In genomic region chr11:50720856-50721550, GRCm38 (mm10) we compare ENCODE assay signal across 10 mouse cellular contexts.
DNase-seq lines count a peak whose midpoint lies in the region; ATAC-seq and TF ChIP-seq lines count a peak whose summit lies in the region.
"Had no signal": no experiment of that assay in that cellular context is flagged by ENCODE, and none has a peak within 500 bp of the region (broad histone marks: within the 10 kb centered on the region; RNA-seq: fewer than 3 reads in every experiment).

No protein-coding gene starts in this region.

- no peak overlapping the region for H3K27ac ChIP-seq in heart, adult 2 months
- no peak overlapping the region for H3K27ac ChIP-seq in liver, postnatal 0 days (ENCODE audit: low read depth)
- H3K27ac ChIP-seq in intestine, postnatal 0 days (ENCODE audit: low read depth, low read length): no peak overlapping the region
- H3K27ac ChIP-seq: midbrain, embryonic 15.5 days had no signal

- intact Hi-C loops in heart, adult 2 months (cut with DNase I): no loop called here

- H3K4me2 ChIP-seq in liver, postnatal 0 days (ENCODE audit: low read depth, low read length): no peak overlapping the region
- H3K4me2 ChIP-seq in intestine, postnatal 0 days (replicated peaks; ENCODE audit: low read depth): no peak overlapping the region
- H3K4me2 ChIP-seq: midbrain, embryonic 15.5 days had no signal

- no peaks in the 10 kb centered on the region for H3K27me3 ChIP-seq in heart, adult 2 months (ENCODE audit: control insufficient read depth, insufficient read depth, low read length)
- no peaks in the 10 kb centered on the region for H3K27me3 ChIP-seq in liver, postnatal 0 days (ENCODE audit: insufficient read depth, low read length)
- H3K27me3 ChIP-seq in intestine, postnatal 0 days (replicated peaks; ENCODE audit: control insufficient read depth, insufficient read depth, low read length): no peaks in the 10 kb centered on the region
- H3K27me3 ChIP-seq: midbrain, embryonic 15.5 days had no signal

- no peak overlapping the region for H3K9ac ChIP-seq in heart, adult 2 months (ENCODE audit: low read depth, low read length)
- no peak overlapping the region for H3K9ac ChIP-seq in liver, postnatal 0 days (replicated peaks)
- no peak overlapping the region for H3K9ac ChIP-seq in intestine, postnatal 0 days (ENCODE audit: low read depth, low read length)
- H3K9ac ChIP-seq: midbrain, embryonic 15.5 days had no signal

- no peak overlapping the region for H3K4me3 ChIP-seq in heart, adult 2 months
- no peak overlapping the region for H3K4me3 ChIP-seq in liver, postnatal 0 days (ENCODE audit: low read depth, low read length)
- H3K4me3 ChIP-seq in intestine, postnatal 0 days (ENCODE audit: low read depth, low read length): no peak overlapping the region
- H3K4me3 ChIP-seq: midbrain, embryonic 15.5 days had no signal

- no peak for ATAC-seq in liver, postnatal 0 days
- peak; percentile 43; the same call in 1 of the 2 replicates for ATAC-seq in intestine, postnatal 0 days
- ATAC-seq: inflammation-experienced regulatory T-cells, adult 6 months; midbrain, embryonic 15.5 days had no signal

- no peak for TF ChIP-seq POLR2A in heart, adult 2 months (IDR thresholded peaks at IDR 0.05; ENCODE audit: insufficient read depth, low read depth, low read length)

- TF ChIP-seq CTCF in heart, adult 2 months (IDR thresholded peaks at IDR 0.05): peak; percentile 15; the same call in 1 of the 2 replicates
- TF ChIP-seq CTCF in liver, postnatal 0 days (IDR thresholded peaks at IDR 0.05; ENCODE audit: low read depth): 0 out of 2 replicates have a peak, but pooled peaks have one; percentile 12
- peak; percentile 53 for TF ChIP-seq CTCF in intestine, postnatal 0 days (IDR thresholded peaks at IDR 0.05; ENCODE audit: low read depth)

- no peaks in the 10 kb centered on the region for H3K79me2 ChIP-seq in heart, adult 2 months (replicated peaks; ENCODE audit: control insufficient read depth, insufficient read depth, low read length)

- peaks cover 1% of the 10 kb centered on the region; the same call in 1 of the 2 replicates for H3K4me1 ChIP-seq in heart, adult 2 months (ENCODE audit: control insufficient read depth, insufficient read depth, low read length)
- no peaks in the 10 kb centered on the region for H3K4me1 ChIP-seq in liver, postnatal 0 days (ENCODE audit: insufficient read depth)
- no peaks in the 10 kb centered on the region for H3K4me1 ChIP-seq in intestine, postnatal 0 days (replicated peaks; ENCODE audit: control insufficient read depth, insufficient read depth, low read length)
- H3K4me1 ChIP-seq: midbrain, embryonic 15.5 days had no signal

- no peaks in the 10 kb centered on the region for H3K36me3 ChIP-seq in heart, adult 2 months (ENCODE audit: control insufficient read depth, insufficient read depth, low read length)
- no peaks in the 10 kb centered on the region for H3K36me3 ChIP-seq in liver, postnatal 0 days (replicated peaks; ENCODE audit: insufficient read depth, low read length)
- H3K36me3 ChIP-seq in intestine, postnatal 0 days (ENCODE audit: control insufficient read depth, insufficient read depth): no peaks in the 10 kb centered on the region
- H3K36me3 ChIP-seq: midbrain, embryonic 15.5 days had no signal

- 45% methylated on average over 12 of the region's 12 CpGs for WGBS in heart, adult 2 months
- 47% methylated on average over 12 of the region's 12 CpGs for WGBS in liver, postnatal 0 days (ENCODE audit: insufficient replicate concordance)
- WGBS in intestine, postnatal 0 days: 48% methylated on average over 12 of the region's 12 CpGs

- DNase-seq in heart, adult 2 months: no peak
- DNase-seq in heart, adult 8-10 months (ENCODE audit: low spot score): no peak
- DNase-seq in liver, postnatal 0 days: peak; percentile 44
- no peak for DNase-seq in liver
- peak; percentile 31 for DNase-seq in NIH3T3 (ENCODE audit: low read depth)
- DNase-seq in thymus, postnatal 0 days (ENCODE audit: low spot score): no peak
- DNase-seq in frontal cortex, adult 2 months (ENCODE audit: extremely low spot score in 1 of 2, low spot score in 1 of 2): no peak

- no peak for TF ChIP-seq EP300 in heart, adult 2 months (IDR thresholded peaks at IDR 0.05; ENCODE audit: insufficient read depth, low read depth, low read length)
- TF ChIP-seq EP300 in liver, postnatal 0 days (IDR thresholded peaks at IDR 0.05; ENCODE audit: low read depth): no peak

- H3K9me3 ChIP-seq in liver, postnatal 0 days (ENCODE audit: low read length): no peaks in the 10 kb centered on the region
- no peaks in the 10 kb centered on the region for H3K9me3 ChIP-seq in intestine, postnatal 0 days (ENCODE audit: control insufficient read depth)
- H3K9me3 ChIP-seq: midbrain, embryonic 15.5 days had no signal

Comparison
In these comparisons a context has a peak if more than half of its experiments do, and no peak if none do; other contexts are left out.
1. DNase-seq: peak in liver, postnatal 0 days (single experiment) and NIH3T3 (single experiment); none in heart, adult 2 months (0 of 2), heart, adult 8-10 months (single experiment), liver (single experiment), thymus, postnatal 0 days (single experiment) and frontal cortex, adult 2 months (0 of 2).
2. Peak in every context shown above with its lines, with median percentiles within 50 percentile points of each other: CTCF ChIP-seq.